Mouse (Mus musculus) stomach, postnatal 0 days (tissue): Measurements from ENCODE around the gene Mrpl55. TPM values are rescaled to one million over a fixed set of nuclear protein-coding genes. Genes with fewer than 3 reads are reported as not detected.
A peak's percentile ranks its signal among the peaks of the same experiment; 100 is the strongest.

Experiments
- ATAC-seq: fragments of 200-750 bp; cut with Nextera tagmentation; 2 replicates; pipeline ENCODE4 v1.8.0; 2017; ENCODE audit not compliant: low FRiP score, low TSS enrichment
- DNase-seq: peaks from one replicate; pipeline ENCODE4 v3.0.0-alpha.2; 2016; ENCODE audit warnings: low spot score
- H3K27ac ChIP-seq: fragments of 300-500 bp; sonication (generic); replicated peaks from 2 replicates; pipeline ENCODE4 v1.5.1; 2014; ENCODE audit warnings: mild to moderate bottlenecking, control low read depth
- H3K27me3 ChIP-seq: fragments of 300-500 bp; sonication (generic); 2 replicates; pipeline ENCODE4 v1.6.1; 2014; ENCODE audit warnings: low read length; ENCODE audit not compliant: control insufficient read depth, insufficient read depth
- H3K36me3 ChIP-seq: fragments of 300-500 bp; sonication (generic); 2 replicates; pipeline ENCODE4 v1.6.1; 2014; ENCODE audit warnings: low read length, mixed read lengths; ENCODE audit not compliant: control insufficient read depth, insufficient read depth
- H3K4me1 ChIP-seq: fragments of 300-500 bp; sonication (generic); replicated peaks from 2 replicates; pipeline ENCODE4 v1.6.1; 2014; ENCODE audit warnings: antibody characterized with exemption; ENCODE audit not compliant: control insufficient read depth, insufficient read depth
- H3K4me2 ChIP-seq: fragments of 300-500 bp; sonication (generic); replicated peaks from 2 replicates; pipeline ENCODE4 v1.6.1; 2014; ENCODE audit warnings: low read depth, mild to moderate bottlenecking, control low read depth, moderate library complexity
- H3K4me3 ChIP-seq: fragments of 300-500 bp; sonication (generic); 2 replicates; pipeline ENCODE4 v1.5.1; 2014; ENCODE audit warnings: low read depth, low read length, control low read depth
- H3K9ac ChIP-seq: fragments of 300-500 bp; sonication (generic); 2 replicates; pipeline ENCODE4 v1.6.1; 2014; ENCODE audit warnings: mild to moderate bottlenecking, low read length, control low read depth, mixed read lengths
- H3K9me3 ChIP-seq: fragments of 300-500 bp; sonication (generic); 2 replicates; pipeline ENCODE4 v1.6.1; 2016; ENCODE audit warnings: low read length; ENCODE audit not compliant: control insufficient read depth
- CTCF ChIP-seq: IDR thresholded peaks from 2 replicates; pipeline ENCODE4 v1.5.1; 2016; ENCODE audit warnings: antibody characterized with exemption, low read depth, mild to moderate bottlenecking, moderate library complexity
- EP300 ChIP-seq: optimal IDR thresholded peaks from 2 replicates; pipeline ENCODE3; 2016; ENCODE audit warnings: antibody characterized with exemption
- WGBS: fragments of 180-500 bp; shearing (Covaris S2); extraction: QIAGEN DNeasy Blood & Tissue Kit; methylation state at CpG from one replicate; pipeline ENCODE4 v1.1.7; 2014; 5-methylcytosine and 5-hydroxymethylcytosine counted together
- polyA plus RNA-seq: library from polyadenylated mRNA; unstranded; fragments of >200 nt; fragmentation: Nextera tagmentation; extraction: Ambion mirVana; gene quantifications from 2 replicates; pipeline ENCODE4 v1.2.1, GENCODE M21; 2015

Mrpl55 gene
- polyA plus RNA-seq, 1 experiment from 2014 or later, result 90.9 TPM

DNA sequence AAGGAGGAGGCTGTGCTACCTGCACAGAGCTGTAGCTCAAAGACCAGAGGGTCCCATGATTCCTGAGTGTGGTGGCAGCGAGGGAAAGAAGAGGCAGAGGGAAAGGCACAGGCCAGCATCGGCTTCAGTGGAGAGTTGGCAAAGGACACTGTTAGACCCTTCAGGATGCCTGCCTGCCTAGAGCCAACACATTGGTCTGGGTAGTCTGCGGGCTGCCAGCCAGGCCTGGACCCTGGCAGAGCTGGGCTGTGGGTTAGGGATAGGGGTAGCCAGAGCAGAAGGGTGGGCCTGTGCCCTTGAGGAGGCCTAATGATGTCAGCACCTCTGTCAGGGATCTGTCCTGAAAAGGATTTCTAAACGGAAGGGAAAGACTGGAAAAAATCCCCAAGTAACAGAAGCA, 37.5 kb downstream of the Mrpl55 start:
- Histone ChIP-seq H3K27me3 (no peaks in the 10 kb centered on the region), H3K36me3 (no peaks in the 10 kb centered on the region), H3K4me3 (no peak overlapping the region), H3K9ac (no peak overlapping the region), H3K27ac (no peak overlapping the region), H3K4me2 (no peak overlapping the region), H3K4me1 (no peaks in the 10 kb centered on the region), H3K9me3 (no peaks in the 10 kb centered on the region)
- DNase-seq (no peak), ATAC-seq (no peak; the same call in 1 of the 2 replicates)
- no peak for TF ChIP-seq EP300
- no peak for TF ChIP-seq CTCF
- 92% methylated on average over 4 of the region's 4 CpGs for WGBS

DNA sequence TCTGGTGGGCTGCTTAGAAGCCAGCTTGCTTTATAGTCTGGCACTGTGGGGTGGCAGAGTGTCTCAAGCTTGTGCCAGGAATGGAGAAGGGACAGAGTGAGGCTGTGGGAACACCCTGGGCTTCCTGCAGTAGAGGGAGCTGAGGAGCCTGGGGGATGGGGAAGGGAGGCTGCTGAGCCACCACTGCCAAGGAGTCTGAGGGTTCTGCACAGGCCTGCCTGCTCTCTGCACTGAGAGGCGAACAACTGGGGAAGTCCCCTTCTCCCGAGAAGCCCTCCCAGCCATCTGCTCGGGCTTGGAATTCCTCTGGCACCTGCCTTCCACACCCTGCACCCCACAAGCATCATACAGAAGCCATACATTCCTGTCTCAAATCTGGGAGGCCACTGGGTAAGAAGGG, 39.6 kb downstream of the Mrpl55 start:
- Histone ChIP-seq H3K27me3 (no peaks in the 10 kb centered on the region), H3K4me3 (no peak overlapping the region), H3K9ac (no peak overlapping the region), H3K36me3 (no peaks in the 10 kb centered on the region), H3K27ac (no peak overlapping the region), H3K4me2 (no peak overlapping the region), H3K9me3 (no peaks in the 10 kb centered on the region), H3K4me1 (no peaks in the 10 kb centered on the region)
- ATAC-seq (no peak), DNase-seq (no peak)
- 11% methylated on average over 3 of the region's 3 CpGs for WGBS
- TF ChIP-seq CTCF, result peak; percentile 20
- no peak for TF ChIP-seq EP300

DNA sequence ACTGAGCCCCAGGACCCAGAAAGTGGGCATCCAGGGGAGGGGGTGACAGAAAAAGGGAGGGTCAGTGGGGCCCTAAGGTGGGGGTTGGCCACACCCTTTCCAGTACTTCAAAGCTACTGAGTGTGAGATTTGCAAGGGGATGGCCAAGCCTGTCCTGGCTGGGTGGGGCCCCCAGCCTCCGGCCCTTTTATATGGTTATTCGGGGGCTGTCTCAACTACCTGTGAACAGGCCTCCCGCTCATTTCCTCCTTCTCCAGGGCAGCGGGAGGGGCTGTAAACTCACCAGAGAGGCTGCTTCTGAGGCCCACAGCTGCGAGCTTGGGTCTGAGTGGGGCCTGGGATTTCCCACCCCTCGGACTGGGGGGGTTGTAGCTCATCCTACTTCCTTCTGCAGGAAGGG, 41.6 kb downstream of the Mrpl55 start:
- H3K9ac ChIP-seq, result no peak overlapping the region
- H3K4me2 ChIP-seq, result no peak overlapping the region
- no peak for ATAC-seq
- no peak overlapping the region for H3K27ac ChIP-seq
- H3K27me3 ChIP-seq, result no peaks in the 10 kb centered on the region
- H3K4me3 ChIP-seq, result no peak overlapping the region
- H3K9me3 ChIP-seq, result no peaks in the 10 kb centered on the region
- no peaks in the 10 kb centered on the region for H3K36me3 ChIP-seq
- DNase-seq, result no peak
- no peak for TF ChIP-seq CTCF
- no peak for TF ChIP-seq EP300
- no peaks in the 10 kb centered on the region for H3K4me1 ChIP-seq
- WGBS, result 26% methylated on average over 6 of the region's 6 CpGs

DNA sequence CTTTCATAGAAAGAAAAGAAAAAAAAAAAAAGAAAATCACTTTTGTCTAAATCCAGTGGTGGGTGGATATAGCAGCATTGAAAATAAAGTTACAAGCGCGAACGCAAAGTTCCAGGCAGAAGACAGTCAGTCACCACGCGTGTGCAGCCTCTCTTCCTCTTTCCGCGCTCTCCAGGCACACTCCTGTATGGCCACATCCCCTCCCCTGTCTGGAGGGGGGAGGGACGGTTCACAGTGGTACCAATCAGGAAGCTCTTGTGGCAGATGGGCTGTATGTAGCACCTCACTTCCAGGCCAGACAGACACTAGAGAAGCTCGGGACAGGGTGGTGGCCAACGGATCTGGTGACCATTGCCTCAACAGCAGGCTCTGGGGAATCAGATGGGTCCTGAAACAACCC, 45.8 kb downstream of the Mrpl55 start:
- no peaks in the 10 kb centered on the region for H3K9me3 ChIP-seq
- no peak overlapping the region for H3K27ac ChIP-seq
- DNase-seq (no peak), ATAC-seq (no peak)
- 58% methylated on average over 10 of the region's 10 CpGs for WGBS
- H3K27me3 ChIP-seq, result no peaks in the 10 kb centered on the region
- no peak overlapping the region for H3K4me3 ChIP-seq
- no peak overlapping the region for H3K4me2 ChIP-seq
- H3K9ac ChIP-seq, result no peak overlapping the region
- no peaks in the 10 kb centered on the region for H3K36me3 ChIP-seq
- no peaks in the 10 kb centered on the region for H3K4me1 ChIP-seq
- TF ChIP-seq EP300 (no peak), CTCF (no peak)

Other genes starting within 250 kb of the Mrpl55 start
- gene Hist3h2a, start 247.8 kb upstream of the Mrpl55 start, polyA plus RNA-seq, result 18.7 and 19.1 TPM in 2 replicates
- 0.05 and 0.08 TPM in 2 replicates for gene Trim17, start 247.8 kb upstream of the Mrpl55 start, polyA plus RNA-seq
- gene Trim11, start 224.4 kb upstream of the Mrpl55 start, polyA plus RNA-seq, result 9.9 and 11.0 TPM in 2 replicates
- gene Obscn, start 66.1 kb upstream of the Mrpl55 start, polyA plus RNA-seq, result 0.24 and 0.28 TPM in 2 replicates
- 5.5 and 5.9 TPM in 2 replicates for gene Iba57, start 38.7 kb upstream of the Mrpl55 start, polyA plus RNA-seq
- 2.1 and 2.4 TPM in 2 replicates for gene Gjc2, start 19.3 kb upstream of the Mrpl55 start, polyA plus RNA-seq
- gene Guk1, start 10.3 kb upstream of the Mrpl55 start, polyA plus RNA-seq, result 176 and 182 TPM in 2 replicates
- gene 2310033P09Rik, start 5.8 kb downstream of the Mrpl55 start, polyA plus RNA-seq, result 21.3 and 21.5 TPM in 2 replicates
- gene Arf1, start 25.8 kb downstream of the Mrpl55 start, polyA plus RNA-seq, result 536 and 549 TPM in 2 replicates
- 2.0 and 2.5 TPM in 2 replicates for gene Wnt3a, start 88.3 kb downstream of the Mrpl55 start, polyA plus RNA-seq
- 2.3 and 2.8 TPM in 2 replicates for gene Wnt9a, start 104.4 kb downstream of the Mrpl55 start, polyA plus RNA-seq
- 0.07 TPM in 1 of 2 replicates, not detected in the other for gene Prss38, start 173.2 kb downstream of the Mrpl55 start, polyA plus RNA-seq
- gene Jmjd4, start 247.6 kb downstream of the Mrpl55 start, polyA plus RNA-seq, result 5.4 and 5.5 TPM in 2 replicates
- 50.6 and 51.9 TPM in 2 replicates for gene Snap47, start 248.7 kb downstream of the Mrpl55 start, polyA plus RNA-seq